Mouse (Mus musculus) gastrocnemius, postnatal 10 days (tissue): ENCODE results near the gene Dhtkd1. TPM values are rescaled to one million over a fixed set of nuclear protein-coding genes. Genes with fewer than 3 reads are reported as not detected.

Experiments used
- DNase-seq: peaks from one replicate; pipeline ENCODE4 v3.0.0; 2021; ENCODE audit warnings: mixed read lengths
- total RNA-seq, 2 experiments: library from RNA; stranded (reverse); gene quantifications; 2 replicates each; pipeline ENCODE4 v1.2.3; 2021

The Dhtkd1 gene
- total RNA-seq, 2 experiments from 2014 or later, result 1.3 to 2.2 TPM

DNA sequence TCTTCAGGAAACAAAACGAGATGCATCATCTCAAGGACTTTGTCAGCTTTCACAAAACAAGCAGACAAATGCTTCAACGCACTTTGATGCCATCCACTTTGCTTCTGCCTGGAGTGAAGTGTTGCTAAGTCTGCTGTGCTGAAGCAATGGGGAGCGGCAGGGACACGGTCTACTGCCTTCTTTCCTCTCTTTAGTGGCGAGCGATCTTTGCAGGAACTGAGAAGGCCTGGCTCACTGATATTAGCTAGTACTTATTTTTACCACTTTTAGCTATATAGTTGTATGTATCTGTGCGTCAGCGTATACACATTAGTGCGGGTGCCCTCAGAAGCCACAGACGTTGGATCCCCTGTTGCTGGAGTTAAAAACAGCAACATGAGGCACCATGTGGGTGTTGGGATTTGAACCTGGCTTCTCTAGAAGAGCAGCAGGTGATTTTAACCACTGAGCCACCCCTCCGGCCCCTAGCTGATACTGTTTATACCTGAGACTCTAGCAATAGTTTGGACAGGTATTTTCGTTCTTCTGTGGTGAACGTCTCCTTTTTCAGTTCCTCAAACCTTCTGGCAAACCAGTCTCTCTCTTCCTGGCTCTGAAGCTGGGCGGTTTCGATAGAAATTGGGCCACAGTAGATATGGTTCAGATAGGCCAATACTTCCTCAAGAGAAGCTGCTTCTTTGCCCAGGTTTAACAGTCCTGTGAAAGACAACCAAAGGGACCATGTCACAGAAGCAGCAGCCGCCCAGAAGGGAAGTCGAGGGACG, 12.1 kb downstream of the Dhtkd1 start:
- DNase-seq, result no peak

DNA sequence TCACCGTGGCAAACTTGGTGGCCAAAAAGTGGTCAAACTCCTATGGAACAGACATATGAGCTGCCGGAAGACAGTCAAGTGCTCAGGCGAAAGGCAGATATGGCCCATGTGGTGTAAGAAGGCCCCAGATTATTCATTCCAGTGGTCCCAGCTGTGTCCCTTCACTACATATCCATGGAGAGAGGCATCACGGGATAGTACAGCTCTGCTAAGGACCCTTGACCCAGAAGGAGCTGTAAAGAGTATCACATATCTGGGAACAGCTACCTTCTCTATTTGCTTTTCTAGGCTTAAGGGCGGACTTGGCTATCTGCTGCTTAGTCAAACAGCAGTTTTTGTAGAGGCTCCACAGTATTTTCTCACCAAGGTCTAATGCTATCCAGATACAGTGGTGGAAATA, 12.8 kb downstream of the Dhtkd1 start:
- DNase-seq, result no peak

DNA sequence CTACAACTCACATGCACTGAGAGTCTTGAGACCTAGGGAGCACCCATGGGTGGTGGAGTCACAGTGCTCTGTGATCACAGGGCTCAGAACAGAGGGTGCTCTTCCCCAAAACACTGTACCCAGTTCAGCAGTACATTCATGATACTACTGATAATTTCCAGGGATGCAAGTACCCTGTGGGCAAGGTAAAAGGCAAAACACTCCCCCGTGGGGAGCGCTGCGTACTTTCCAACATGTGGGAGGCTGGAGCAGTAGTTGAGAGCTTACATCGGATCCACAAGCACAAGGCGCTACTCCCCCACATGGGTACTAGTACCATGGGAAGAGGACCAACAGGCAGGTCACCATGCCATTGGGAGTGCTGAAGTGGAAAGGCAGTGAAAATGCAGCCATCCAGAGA, 15.1 kb downstream of the Dhtkd1 start:
- no peak for DNase-seq

- DNase-seq, result no peak
Measured at GRCm38 (mm10) chr2:5923786-5924185, 18.8 kb downstream of the Dhtkd1 start.

DNA sequence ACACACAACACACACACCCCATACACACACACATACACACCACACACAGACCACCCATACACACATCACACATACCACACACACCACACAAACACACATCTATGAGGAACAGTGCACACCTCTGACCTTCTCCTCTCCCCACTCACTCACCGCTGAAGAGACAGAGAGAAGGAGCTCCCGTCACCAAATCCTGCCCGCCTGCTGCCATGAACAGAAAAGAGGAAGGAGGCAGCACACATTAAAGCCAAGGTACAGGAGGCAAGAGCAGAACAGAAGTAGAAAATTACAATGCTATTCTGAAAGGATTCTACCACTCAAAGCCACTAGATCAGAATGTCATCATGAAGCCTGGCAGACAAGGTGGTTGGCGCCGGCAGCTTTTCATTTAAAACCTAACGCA, 19.8 kb downstream of the Dhtkd1 start:
- no peak for DNase-seq

GRCm38 (mm10) chr2:5911282-5911965, 31.2 kb downstream of the Dhtkd1 start:
- DNase-seq, result no peak

DNA sequence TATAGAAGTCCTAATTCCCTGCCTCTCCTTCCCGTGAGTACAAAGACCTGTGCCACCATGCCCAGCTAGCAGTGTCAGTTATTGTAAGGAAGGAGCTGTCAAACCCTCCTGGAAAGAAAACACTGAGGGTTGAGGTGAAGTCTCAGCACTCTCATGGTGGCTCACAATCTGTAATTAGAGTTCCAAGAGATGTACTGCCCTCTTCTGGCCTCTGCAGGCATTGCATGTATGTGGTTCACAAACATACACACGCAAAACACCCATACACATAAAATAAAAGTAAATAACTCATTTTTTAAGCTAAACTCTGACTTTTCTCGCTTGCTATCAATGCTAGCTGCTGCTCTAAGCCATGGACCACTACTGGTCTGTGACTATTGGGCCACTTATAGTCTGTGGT, 36.0 kb downstream of the Dhtkd1 start:
- DNase-seq, result peak; percentile 37

- DNase-seq, result no peak
Measured at GRCm38 (mm10) chr2:5906092-5906491, 36.5 kb downstream of the Dhtkd1 start.

DNA sequence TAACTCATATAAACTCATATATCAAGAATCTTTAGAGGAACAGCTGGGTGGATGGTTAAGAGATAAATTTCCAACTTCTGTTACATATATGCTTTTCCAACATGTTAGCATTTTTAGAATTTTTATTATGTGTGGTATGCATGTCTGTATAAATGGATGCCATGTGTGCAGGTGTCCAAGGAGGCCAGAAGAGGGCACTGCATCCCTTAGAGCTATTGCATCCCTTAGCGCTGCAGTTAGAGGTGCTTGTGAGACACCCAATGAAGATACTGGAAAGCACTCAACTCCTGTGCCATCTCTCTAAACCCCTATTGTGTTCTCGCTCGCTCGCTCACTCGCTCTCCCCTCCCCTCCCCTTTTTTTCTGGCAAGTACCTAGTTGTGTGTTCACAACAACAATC, 42.4 kb downstream of the Dhtkd1 start:
- no peak for DNase-seq

- peak; percentile 100 for DNase-seq
Measured at GRCm38 (mm10) chr2:5894843-5895570, 47.6 kb downstream of the Dhtkd1 start, which contains the start of gene Sec61a2. Sec61a2 (minus strand) TSS chr2:5895432.

DNA sequence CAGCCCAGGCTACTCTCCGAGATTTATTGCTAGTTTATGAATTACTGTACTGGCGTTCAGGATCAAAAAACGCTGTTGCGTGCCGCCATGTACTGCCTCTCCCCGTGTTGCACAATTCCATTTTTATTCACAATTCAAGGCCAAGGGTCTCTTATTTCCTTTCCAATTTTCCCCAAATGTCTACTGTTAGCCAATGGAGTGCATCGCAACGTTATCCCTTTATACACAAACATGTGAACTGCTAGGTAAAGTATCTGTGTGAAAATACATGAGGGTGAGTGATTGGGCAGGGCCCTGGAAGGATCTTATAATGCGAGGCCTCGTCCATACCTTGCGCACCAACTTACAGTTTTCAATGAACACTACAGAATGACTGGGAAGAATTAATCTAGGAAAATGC, 48.3 kb downstream of the Dhtkd1 start:
- DNase-seq, result no peak

DNA sequence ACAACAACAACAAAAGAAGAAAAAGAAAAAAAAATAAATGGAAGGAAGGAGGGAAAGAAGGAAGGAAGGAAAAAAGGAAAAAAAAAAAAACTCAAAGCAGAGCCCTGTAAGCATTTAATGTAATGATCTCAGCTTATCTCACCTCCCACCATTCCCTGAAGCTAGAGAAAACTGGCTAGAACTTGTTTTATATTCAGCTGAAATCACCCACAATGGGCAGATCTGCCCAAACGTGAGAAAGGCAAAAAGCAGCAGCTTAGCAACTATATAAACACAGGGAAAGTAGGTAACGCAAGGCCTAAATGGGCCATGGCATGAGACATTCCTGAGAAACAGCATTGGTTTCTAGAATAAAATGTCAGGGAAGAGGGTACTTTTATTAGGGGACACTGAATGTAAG, 53.2 kb downstream of the Dhtkd1 start:
- no peak for DNase-seq

DNA sequence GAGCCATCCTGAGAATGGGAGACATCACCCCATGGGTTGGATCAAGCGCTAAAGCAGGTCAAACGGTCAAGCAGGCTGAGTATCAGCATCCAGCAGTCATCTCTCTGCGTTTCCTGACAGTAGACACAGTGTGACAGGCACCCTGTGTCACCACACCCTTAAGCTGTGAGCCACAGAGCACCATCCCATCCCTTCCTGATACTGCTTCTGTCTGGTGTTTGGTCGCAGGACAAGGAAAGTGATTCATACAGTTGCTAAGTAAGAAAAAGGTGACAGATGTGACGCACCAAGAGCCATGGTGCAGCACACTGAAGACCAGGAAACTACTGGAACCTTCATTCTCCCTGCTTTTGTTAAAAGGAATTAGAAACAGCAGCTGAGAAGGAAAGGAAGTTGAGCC, 53.7 kb downstream of the Dhtkd1 start:
- no peak for DNase-seq

DNA sequence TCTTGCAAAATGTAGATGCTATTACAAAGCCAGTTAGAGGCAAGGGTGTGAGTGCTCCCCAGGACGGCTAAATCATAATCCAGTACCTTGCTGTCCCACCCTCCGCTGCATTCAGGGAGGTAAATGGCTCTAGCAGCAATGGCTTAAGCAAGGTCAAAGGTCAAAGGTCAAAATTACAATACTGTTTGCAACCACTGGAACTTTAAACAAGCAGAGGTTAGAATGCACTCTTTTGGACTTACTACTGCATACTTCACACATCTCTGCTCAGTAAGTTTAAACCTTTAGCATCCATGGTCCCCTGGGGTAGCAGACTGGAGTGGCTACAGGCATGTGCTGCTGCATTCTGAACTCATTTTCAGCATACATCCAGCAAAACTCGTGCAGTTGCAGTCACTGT, 65.1 kb downstream of the Dhtkd1 start:
- DNase-seq, result no peak

- no peak for DNase-seq
Measured at GRCm38 (mm10) chr2:5869746-5870145, 72.8 kb downstream of the Dhtkd1 start.

DNA sequence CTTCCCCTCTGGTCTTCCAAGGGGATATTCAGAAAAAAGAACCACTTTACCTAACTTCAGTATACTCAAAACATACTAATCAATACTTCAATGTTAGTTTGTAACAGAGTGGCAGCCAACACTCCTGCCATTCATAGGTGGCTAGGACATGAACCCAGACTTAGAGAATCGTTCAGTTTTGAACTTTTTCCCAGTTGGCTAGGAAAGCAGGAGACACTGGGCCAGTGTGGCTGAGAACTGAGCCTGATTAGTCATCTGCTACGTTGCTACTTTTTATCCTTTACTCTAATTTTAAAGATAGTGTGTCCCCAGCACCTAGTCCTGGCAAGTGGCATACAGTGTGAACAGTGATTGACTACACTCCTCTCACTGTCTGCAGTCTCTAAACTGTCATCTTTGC, 74.9 kb downstream of the Dhtkd1 start:
- DNase-seq, result no peak

DNA sequence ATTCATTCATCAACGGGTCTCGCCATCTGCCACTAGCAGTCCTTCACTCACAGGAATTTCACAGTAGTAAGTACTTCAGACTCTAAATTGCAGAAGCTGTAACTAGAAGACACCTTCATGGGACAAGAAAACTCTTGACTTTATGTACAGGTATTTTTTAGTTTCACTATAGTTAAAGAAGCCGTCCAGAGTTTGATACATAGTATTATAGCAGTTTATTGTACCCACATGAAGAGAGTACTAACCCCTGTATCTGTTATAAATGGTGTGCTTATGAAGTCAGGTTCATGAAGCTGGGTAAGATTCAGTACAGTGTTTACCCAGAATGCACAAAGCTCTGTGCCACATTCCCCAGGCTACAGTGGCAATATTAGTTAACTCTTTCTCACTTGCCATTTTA, 79.8 kb downstream of the Dhtkd1 start, which contains the start of gene Gm13199:
TSS of gene Gm13199 (minus strand) at position 101 of the 400 bp plus-strand sequence.
- no peak for DNase-seq

DNA sequence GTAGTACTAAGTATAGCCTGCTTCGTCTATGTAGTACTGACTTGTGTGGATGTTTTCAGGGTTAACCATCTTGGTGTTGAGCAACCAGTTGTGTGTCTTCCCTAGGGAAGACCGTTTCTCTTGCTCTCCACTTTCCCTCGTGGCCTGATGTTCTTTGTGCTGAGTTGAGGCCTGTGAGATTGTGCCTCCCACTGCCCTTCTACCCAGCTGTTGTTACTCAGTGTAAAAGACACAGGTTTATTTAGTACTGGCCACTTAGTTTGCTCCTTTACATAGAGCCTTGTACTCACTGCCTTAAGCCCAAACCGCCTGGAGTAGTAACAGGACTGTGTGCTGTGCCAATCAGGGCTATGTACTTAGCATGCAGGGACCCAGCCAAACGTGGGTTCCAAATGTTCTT, 90.7 kb downstream of the Dhtkd1 start:
- no peak for DNase-seq

DNA sequence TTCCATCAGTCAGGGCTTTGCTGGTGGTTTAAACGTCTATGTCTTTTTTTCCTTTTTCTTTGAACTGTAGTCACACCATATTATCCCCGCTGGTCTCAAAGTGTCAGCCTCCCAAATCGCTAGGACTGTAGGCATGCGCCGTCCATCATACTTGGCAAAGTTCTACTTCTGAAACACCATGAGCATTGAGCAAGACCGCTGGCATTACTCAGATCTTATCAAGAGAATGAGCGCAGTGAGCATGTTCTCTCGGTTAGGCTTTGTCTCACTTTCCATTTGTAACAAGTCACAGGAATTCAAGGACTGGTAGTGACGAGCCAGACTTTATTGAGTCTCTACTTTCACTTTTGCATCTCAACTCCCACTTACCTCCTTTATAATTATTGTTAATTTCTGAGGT, 91.5 kb downstream of the Dhtkd1 start:
- DNase-seq, result no peak
